Mouse (Mus musculus): ENCODE data around the gene Crygs. TPM values are rescaled to one million over a fixed set of nuclear protein-coding genes. Genes with fewer than 3 reads are reported as not detected.

Crygs gene
- polyA plus RNA-seq, 1 experiment: not detected

- 65% methylated on average over 5 of the region's 5 CpGs for WGBS
- Histone ChIP-seq H3K27me3 (ENCODE audit: control insufficient read depth, insufficient read depth, low read length) (no peaks in the 10 kb centered on the region), H3K4me1 (ENCODE audit: control insufficient read depth, insufficient read depth, insufficient read length) (no peaks in the 10 kb centered on the region), H3K27ac (ENCODE audit: insufficient read depth, low read length) (no peak overlapping the region), H3K36me3 (ENCODE audit: control insufficient read depth, insufficient read depth, low read length) (peaks cover 1% of the 10 kb centered on the region; the same call in 1 of the 2 replicates), H3K4me3 (ENCODE audit: extremely low read depth, insufficient read depth, insufficient read length) (no peak overlapping the region)
- TF ChIP-seq POLR2A (IDR thresholded peaks at IDR 0.05; ENCODE audit: low read depth, low read length): no peak
- TF ChIP-seq CTCF (IDR thresholded peaks at IDR 0.05; ENCODE audit: extremely low read depth, insufficient read depth, insufficient read length, insufficient replicate concordance): no peak
- DNase-seq (ENCODE audit: low read depth in 1 of 2, low spot score in 2 of 2): no peak
These were observed 33.5 kb upstream of the Crygs start for GRCm38 (mm10) chr16:22844834-22845233.

GRCm38 (mm10) chr16:22844061-22844801 lies 32.9 kb upstream of the Crygs start:
- H3K4me1 ChIP-seq (ENCODE audit: control insufficient read depth, insufficient read depth, insufficient read length): no peaks in the 10 kb centered on the region
- H3K36me3 ChIP-seq (ENCODE audit: control insufficient read depth, insufficient read depth, low read length): peaks cover 3% of the 10 kb centered on the region; the same call in 1 of the 2 replicates
- TF ChIP-seq POLR2A (IDR thresholded peaks at IDR 0.05; ENCODE audit: low read depth, low read length) (no peak), CTCF (IDR thresholded peaks at IDR 0.05; ENCODE audit: extremely low read depth, insufficient read depth, insufficient read length, insufficient replicate concordance) (no peak)
- no peak overlapping the region for H3K4me3 ChIP-seq (ENCODE audit: extremely low read depth, insufficient read depth, insufficient read length)
- H3K27ac ChIP-seq (ENCODE audit: insufficient read depth, low read length): no peak overlapping the region
- H3K27me3 ChIP-seq (ENCODE audit: control insufficient read depth, insufficient read depth, low read length): no peaks in the 10 kb centered on the region
- DNase-seq (ENCODE audit: low read depth in 1 of 2, low spot score in 2 of 2): peak in 1 of 2 experiments; percentile 16
- 17% methylated on average over 26 of the region's 26 CpGs for WGBS

GRCm38 (mm10) chr16:22842871-22843270 lies 31.5 kb upstream of the Crygs start:
- Histone ChIP-seq H3K4me1 (ENCODE audit: control insufficient read depth, insufficient read depth, insufficient read length) (no peaks in the 10 kb centered on the region), H3K27ac (ENCODE audit: insufficient read depth, low read length) (no peak overlapping the region), H3K27me3 (ENCODE audit: control insufficient read depth, insufficient read depth, low read length) (no peaks in the 10 kb centered on the region), H3K36me3 (ENCODE audit: control insufficient read depth, insufficient read depth, low read length) (peaks cover 3% of the 10 kb centered on the region; the same call in 1 of the 2 replicates), H3K4me3 (ENCODE audit: extremely low read depth, insufficient read depth, insufficient read length) (no peak overlapping the region)
- TF ChIP-seq CTCF (IDR thresholded peaks at IDR 0.05; ENCODE audit: extremely low read depth, insufficient read depth, insufficient read length, insufficient replicate concordance) (no peak), POLR2A (IDR thresholded peaks at IDR 0.05; ENCODE audit: low read depth, low read length) (no peak)
- 89% methylated on average over 5 of the region's 5 CpGs for WGBS
- no peak for DNase-seq (ENCODE audit: low read depth in 1 of 2, low spot score in 2 of 2)

GRCm38 (mm10) chr16:22839146-22839857 lies 27.9 kb upstream of the Crygs start:
- H3K4me3 ChIP-seq (ENCODE audit: extremely low read depth, insufficient read depth, insufficient read length): no peak overlapping the region
- no peak for DNase-seq (ENCODE audit: low read depth in 1 of 2, low spot score in 2 of 2)
- H3K27ac ChIP-seq (ENCODE audit: insufficient read depth, low read length): no peak overlapping the region
- H3K36me3 ChIP-seq (ENCODE audit: control insufficient read depth, insufficient read depth, low read length): peaks cover 7% of the 10 kb centered on the region
- H3K27me3 ChIP-seq (ENCODE audit: control insufficient read depth, insufficient read depth, low read length): no peaks in the 10 kb centered on the region
- no peaks in the 10 kb centered on the region for H3K4me1 ChIP-seq (ENCODE audit: control insufficient read depth, insufficient read depth, insufficient read length)
- TF ChIP-seq POLR2A (IDR thresholded peaks at IDR 0.05; ENCODE audit: low read depth, low read length) (no peak), CTCF (IDR thresholded peaks at IDR 0.05; ENCODE audit: extremely low read depth, insufficient read depth, insufficient read length, insufficient replicate concordance) (no peak)
- WGBS: 77% methylated on average over 3 of the region's 3 CpGs

GRCm38 (mm10) chr16:22832932-22833525 lies 21.7 kb upstream of the Crygs start:
- Histone ChIP-seq H3K27ac (ENCODE audit: insufficient read depth, low read length) (no peak overlapping the region), H3K4me3 (ENCODE audit: extremely low read depth, insufficient read depth, insufficient read length) (no peak overlapping the region), H3K27me3 (ENCODE audit: control insufficient read depth, insufficient read depth, low read length) (no peaks in the 10 kb centered on the region), H3K4me1 (ENCODE audit: control insufficient read depth, insufficient read depth, insufficient read length) (no peaks in the 10 kb centered on the region), H3K36me3 (ENCODE audit: control insufficient read depth, insufficient read depth, low read length) (peaks cover 11% of the 10 kb centered on the region)
- TF ChIP-seq POLR2A (IDR thresholded peaks at IDR 0.05; ENCODE audit: low read depth, low read length): no peak
- TF ChIP-seq CTCF (IDR thresholded peaks at IDR 0.05; ENCODE audit: extremely low read depth, insufficient read depth, insufficient read length, insufficient replicate concordance): no peak
- WGBS: 95% methylated on average over 3 of the region's 3 CpGs
- DNase-seq (ENCODE audit: low read depth in 1 of 2, low spot score in 2 of 2): no peak

- no peak for TF ChIP-seq CTCF (IDR thresholded peaks at IDR 0.05; ENCODE audit: extremely low read depth, insufficient read depth, insufficient read length, insufficient replicate concordance)
- no peak overlapping the region for H3K4me3 ChIP-seq (ENCODE audit: extremely low read depth, insufficient read depth, insufficient read length)
- no peak overlapping the region for H3K27ac ChIP-seq (ENCODE audit: insufficient read depth, low read length)
- H3K27me3 ChIP-seq (ENCODE audit: control insufficient read depth, insufficient read depth, low read length): no peaks in the 10 kb centered on the region
- DNase-seq (ENCODE audit: low read depth in 1 of 2, low spot score in 2 of 2): no peak
- WGBS: 74% methylated on average over 8 of the region's 8 CpGs
- H3K4me1 ChIP-seq (ENCODE audit: control insufficient read depth, insufficient read depth, insufficient read length): no peaks in the 10 kb centered on the region
- peaks cover 15% of the 10 kb centered on the region for H3K36me3 ChIP-seq (ENCODE audit: control insufficient read depth, insufficient read depth, low read length)
These were observed 9.4 kb upstream of the Crygs start for GRCm38 (mm10) chr16:22820731-22821130.
